Mouse (Mus musculus) midbrain, embryonic 15.5 days (tissue): ENCODE measurements around the gene Cd72. TPM values are rescaled to one million over a fixed set of nuclear protein-coding genes. Genes with fewer than 3 reads are reported as not detected.

Experiments used
- ATAC-seq: fragments of 200-750 bp; cut with Nextera tagmentation; replicated peaks from 2 replicates; pipeline ENCODE4 v1.8.0; 2017; ENCODE audit warnings: moderate TSS enrichment
- H3K27ac ChIP-seq: fragments of 300-500 bp; sonication (generic); 2 replicates; pipeline ENCODE4 v1.5.1; 2015; ENCODE audit warnings: mild to moderate bottlenecking, inconsistent platforms
- H3K27me3 ChIP-seq: fragments of 300-500 bp; sonication (generic); replicated peaks from 2 replicates; pipeline ENCODE4 v1.6.1; 2015; ENCODE audit warnings: inconsistent platforms
- H3K36me3 ChIP-seq: fragments of 300-500 bp; sonication (generic); replicated peaks from 2 replicates; pipeline ENCODE4 v1.6.1; 2015; ENCODE audit warnings: inconsistent platforms
- H3K4me1 ChIP-seq: fragments of 300-500 bp; sonication (generic); 2 replicates; pipeline ENCODE4 v1.6.1; 2015; ENCODE audit warnings: inconsistent platforms
- H3K4me2 ChIP-seq: fragments of 300-500 bp; sonication (generic); 2 replicates; pipeline ENCODE4 v1.6.1; 2015; ENCODE audit warnings: inconsistent platforms, mild to moderate bottlenecking, moderate library complexity
- H3K4me3 ChIP-seq: fragments of 300-500 bp; sonication (generic); 2 replicates; pipeline ENCODE4 v1.5.1; 2015; ENCODE audit warnings: mild to moderate bottlenecking, inconsistent platforms
- H3K9ac ChIP-seq: fragments of 300-500 bp; sonication (generic); 2 replicates; pipeline ENCODE4 v1.6.1; 2015; ENCODE audit warnings: mild to moderate bottlenecking, inconsistent platforms
- H3K9me3 ChIP-seq: fragments of 300-500 bp; sonication (generic); 2 replicates; pipeline ENCODE4 v1.6.1; 2016; ENCODE audit warnings: inconsistent platforms
- WGBS: fragments of 180-500 bp; shearing (Covaris S2); methylation state at CpG from one replicate; pipeline ENCODE4 v1.1.7; 2015; ENCODE audit warnings: mixed read lengths; 5-methylcytosine and 5-hydroxymethylcytosine counted together
- polyA plus RNA-seq: library from polyadenylated mRNA; unstranded; fragments of >200 nt; fragmentation: Nextera tagmentation; extraction: Ambion mirVana; gene quantifications from 2 replicates; pipeline ENCODE4 v1.2.1, GENCODE M21; 2015

The Cd72 gene
- polyA plus RNA-seq, 1 experiment from 2014 or later = 6.0 TPM

- no peak for ATAC-seq
- H3K9ac ChIP-seq = no peak overlapping the region
- H3K27ac ChIP-seq = no peak overlapping the region
- H3K36me3 ChIP-seq = peaks cover 51% of the 10 kb centered on the region
- H3K4me2 ChIP-seq = no peak overlapping the region
- no peak overlapping the region for H3K4me3 ChIP-seq
- WGBS = 84% methylated on average over 9 of the region's 9 CpGs
- H3K4me1 ChIP-seq = peaks cover 14% of the 10 kb centered on the region
- H3K27me3 ChIP-seq = peaks cover 27% of the 10 kb centered on the region
- no peaks in the 10 kb centered on the region for H3K9me3 ChIP-seq
Measured at GRCm38 (mm10) chr4:43424072-43424471, 30.4 kb downstream of the Cd72 start.

GRCm38 (mm10) chr4:43423267-43423934, 31.0 kb downstream of the Cd72 start:
- Histone ChIP-seq H3K36me3 (peaks cover 51% of the 10 kb centered on the region), H3K4me2 (no peak overlapping the region), H3K9me3 (no peaks in the 10 kb centered on the region), H3K27me3 (peaks cover 27% of the 10 kb centered on the region), H3K4me1 (peaks cover 7% of the 10 kb centered on the region; the same call in 1 of the 2 replicates), H3K9ac (no peak overlapping the region), H3K27ac (no peak overlapping the region), H3K4me3 (no peak overlapping the region)
- WGBS = 90% methylated on average over 20 of the region's 20 CpGs
- ATAC-seq = no peak

GRCm38 (mm10) chr4:43421632-43422240, 32.7 kb downstream of the Cd72 start:
- 80% methylated on average over 28 of the region's 28 CpGs for WGBS
- no peak overlapping the region for H3K4me2 ChIP-seq
- H3K9ac ChIP-seq = no peak overlapping the region
- ATAC-seq = no peak
- H3K4me1 ChIP-seq = no peaks in the 10 kb centered on the region
- H3K27ac ChIP-seq = no peak overlapping the region
- peaks cover 27% of the 10 kb centered on the region for H3K27me3 ChIP-seq
- H3K4me3 ChIP-seq = no peak overlapping the region
- no peaks in the 10 kb centered on the region for H3K9me3 ChIP-seq
- peaks cover 58% of the 10 kb centered on the region for H3K36me3 ChIP-seq

GRCm38 (mm10) chr4:43420305-43420704, 34.1 kb downstream of the Cd72 start:
- no peak overlapping the region for H3K4me2 ChIP-seq
- H3K27ac ChIP-seq = no peak overlapping the region
- 4% methylated on average over 6 of the region's 6 CpGs for WGBS
- H3K27me3 ChIP-seq = peaks cover 22% of the 10 kb centered on the region
- H3K4me3 ChIP-seq = no peak overlapping the region
- H3K9ac ChIP-seq = no peak overlapping the region
- no peaks in the 10 kb centered on the region for H3K9me3 ChIP-seq
- no peak for ATAC-seq
- H3K4me1 ChIP-seq = no peaks in the 10 kb centered on the region
- peaks cover 57% of the 10 kb centered on the region for H3K36me3 ChIP-seq

- H3K9me3 ChIP-seq = no peaks in the 10 kb centered on the region
- no peak overlapping the region for H3K4me3 ChIP-seq
- peaks cover 17% of the 10 kb centered on the region for H3K27me3 ChIP-seq
- H3K27ac ChIP-seq = no peak overlapping the region
- peaks cover 56% of the 10 kb centered on the region for H3K36me3 ChIP-seq
- WGBS = 71% methylated on average over 9 of the region's 9 CpGs
- no peaks in the 10 kb centered on the region for H3K4me1 ChIP-seq
- H3K9ac ChIP-seq = no peak overlapping the region
- H3K4me2 ChIP-seq = no peak overlapping the region
- no peak for ATAC-seq
Measured at GRCm38 (mm10) chr4:43419801-43420281, 34.6 kb downstream of the Cd72 start.

GRCm38 (mm10) chr4:43418973-43419656, 35.3 kb downstream of the Cd72 start:
- ATAC-seq = no peak
- Histone ChIP-seq H3K27me3 (peaks cover 10% of the 10 kb centered on the region), H3K9me3 (no peaks in the 10 kb centered on the region), H3K9ac (no peak overlapping the region), H3K4me3 (no peak overlapping the region), H3K36me3 (peaks cover 54% of the 10 kb centered on the region), H3K4me2 (no peak overlapping the region), H3K4me1 (no peaks in the 10 kb centered on the region), H3K27ac (no peak overlapping the region)
- WGBS = 55% methylated on average over 15 of the region's 15 CpGs

- no peaks in the 10 kb centered on the region for H3K9me3 ChIP-seq
- no peak overlapping the region for H3K9ac ChIP-seq
- H3K27ac ChIP-seq = no peak overlapping the region
- peaks cover 47% of the 10 kb centered on the region for H3K36me3 ChIP-seq
- H3K4me2 ChIP-seq = no peak overlapping the region
- WGBS = 71% methylated on average over 4 of the region's 4 CpGs
- peaks cover 2% of the 10 kb centered on the region; the same call in 1 of the 2 replicates for H3K4me1 ChIP-seq
- no peak overlapping the region for H3K4me3 ChIP-seq
- H3K27me3 ChIP-seq = peaks cover 4% of the 10 kb centered on the region
- no peak for ATAC-seq
Measured at GRCm38 (mm10) chr4:43418450-43418849, 36.0 kb downstream of the Cd72 start.

- ATAC-seq = no peak
- no peaks in the 10 kb centered on the region for H3K9me3 ChIP-seq
- H3K36me3 ChIP-seq = peaks cover 37% of the 10 kb centered on the region
- H3K9ac ChIP-seq = no peak overlapping the region
- H3K4me2 ChIP-seq = no peak overlapping the region
- WGBS = 74% methylated on average over 16 of the region's 16 CpGs
- no peak overlapping the region for H3K27ac ChIP-seq
- no peaks in the 10 kb centered on the region for H3K27me3 ChIP-seq
- no peak overlapping the region for H3K4me3 ChIP-seq
- H3K4me1 ChIP-seq = peaks cover 5% of the 10 kb centered on the region; the same call in 1 of the 2 replicates
Measured at GRCm38 (mm10) chr4:43417269-43418062, 37.0 kb downstream of the Cd72 start.

- Histone ChIP-seq H3K4me3 (no peak overlapping the region), H3K9me3 (no peaks in the 10 kb centered on the region), H3K27me3 (no peaks in the 10 kb centered on the region), H3K4me2 (no peak overlapping the region), H3K27ac (no peak overlapping the region), H3K9ac (no peak overlapping the region), H3K4me1 (peaks cover 10% of the 10 kb centered on the region), H3K36me3 (peaks cover 28% of the 10 kb centered on the region)
- WGBS = 96% methylated on average over 22 of the region's 22 CpGs
- no peak for ATAC-seq
Measured at GRCm38 (mm10) chr4:43416071-43416490, 38.3 kb downstream of the Cd72 start.

GRCm38 (mm10) chr4:43415221-43416070, 39.0 kb downstream of the Cd72 start:
- Histone ChIP-seq H3K9ac (no peak overlapping the region), H3K9me3 (no peaks in the 10 kb centered on the region), H3K27ac (no peak overlapping the region), H3K27me3 (no peaks in the 10 kb centered on the region), H3K4me1 (peaks cover 16% of the 10 kb centered on the region), H3K4me2 (no peak overlapping the region), H3K4me3 (no peak overlapping the region), H3K36me3 (peaks cover 28% of the 10 kb centered on the region)
- WGBS = 91% methylated on average over 29 of the region's 29 CpGs
- ATAC-seq = no peak

GRCm38 (mm10) chr4:43414761-43415160, 39.7 kb downstream of the Cd72 start:
- ATAC-seq = no peak
- H3K36me3 ChIP-seq = peaks cover 28% of the 10 kb centered on the region
- 92% methylated on average over 14 of the region's 14 CpGs for WGBS
- H3K27me3 ChIP-seq = no peaks in the 10 kb centered on the region
- H3K27ac ChIP-seq = no peak overlapping the region
- H3K4me3 ChIP-seq = no peak overlapping the region
- H3K9me3 ChIP-seq = no peaks in the 10 kb centered on the region
- no peak overlapping the region for H3K4me2 ChIP-seq
- peaks cover 23% of the 10 kb centered on the region for H3K4me1 ChIP-seq
- no peak overlapping the region for H3K9ac ChIP-seq
